Mouse (Mus musculus): ENCODE measurements around the gene Ctnna2.
A peak's percentile ranks its signal among the peaks of the same experiment; 100 is the strongest.

Gene Ctnna2

DNA sequence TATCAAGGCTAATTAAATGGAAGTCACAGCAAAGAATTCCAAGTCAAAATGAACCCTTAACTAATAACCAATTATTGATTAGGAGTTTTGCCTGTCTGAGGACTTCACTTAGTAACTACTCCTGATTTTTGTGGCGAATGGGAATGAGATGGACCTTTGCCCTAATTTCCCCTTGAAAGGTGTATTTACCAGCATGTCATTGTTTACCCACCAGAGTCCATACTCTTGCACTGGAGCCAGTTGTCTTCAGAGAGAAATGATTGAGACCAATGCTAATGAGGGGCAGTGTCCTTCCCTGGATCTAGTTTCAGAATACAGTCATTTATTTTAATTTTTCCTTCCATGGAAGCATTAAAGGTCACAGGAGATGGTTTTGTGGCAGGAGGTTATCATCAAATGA lies 881.0 kb downstream of the Ctnna2 start:
- H3K4me1 ChIP-seq (replicated peaks; ENCODE audit: low read depth, low read length): no peaks in the 10 kb centered on the region
- no peaks in the 10 kb centered on the region for H3K36me3 ChIP-seq (ENCODE audit: insufficient read depth, low read length)
- no peaks in the 10 kb centered on the region for H3K27me3 ChIP-seq (ENCODE audit: insufficient read depth, low read length)
- no peak overlapping the region for H3K4me3 ChIP-seq (replicated peaks; ENCODE audit: low read length)
- no peak for TF ChIP-seq NANOG (IDR thresholded peaks at IDR 0.05; ENCODE audit: borderline replicate concordance, low read length)
- no peak for TF ChIP-seq POU5F1 (IDR thresholded peaks at IDR 0.05; ENCODE audit: borderline replicate concordance, low read length)
- no peak for TF ChIP-seq CTCF (conservative IDR thresholded peaks at IDR 0.05; ENCODE audit: low read length)
- no peaks in the 10 kb centered on the region for H3K9me3 ChIP-seq (ENCODE audit: low read length)

- Histone ChIP-seq H3K27me3 (ENCODE audit: insufficient read depth, low read length) (no peaks in the 10 kb centered on the region), H3K9me3 (ENCODE audit: low read length) (no peaks in the 10 kb centered on the region), H3K36me3 (ENCODE audit: insufficient read depth, low read length) (no peaks in the 10 kb centered on the region), H3K4me1 (replicated peaks; ENCODE audit: low read depth, low read length) (no peaks in the 10 kb centered on the region), H3K4me3 (replicated peaks; ENCODE audit: low read length) (no peak overlapping the region)
- TF ChIP-seq NANOG (IDR thresholded peaks at IDR 0.05; ENCODE audit: borderline replicate concordance, low read length): no peak
- TF ChIP-seq CTCF (conservative IDR thresholded peaks at IDR 0.05; ENCODE audit: low read length): no peak
- TF ChIP-seq POU5F1 (IDR thresholded peaks at IDR 0.05; ENCODE audit: borderline replicate concordance, low read length): no peak
These were observed 903.8 kb downstream of the Ctnna2 start for GRCm38 (mm10) chr6:77075396-77076376.

DNA sequence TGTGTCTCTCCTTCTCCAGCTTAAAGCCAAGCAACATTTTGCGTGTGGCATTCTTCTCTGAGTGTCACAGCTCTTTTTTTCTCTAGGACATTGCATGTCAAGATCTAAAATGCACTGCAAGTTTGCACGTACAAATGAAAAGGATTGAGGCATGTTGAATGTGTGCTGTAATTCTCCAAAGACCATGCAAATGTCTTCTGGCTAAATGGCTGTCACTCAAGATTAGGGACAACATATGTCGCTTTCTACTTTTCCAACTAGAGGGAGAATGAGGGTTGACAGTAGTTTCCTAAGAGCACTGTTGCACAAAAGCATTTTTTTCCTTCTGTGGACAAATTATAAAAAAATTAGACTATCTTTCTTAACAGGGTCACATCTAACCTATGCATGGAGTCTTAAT lies 909.9 kb downstream of the Ctnna2 start:
- H3K4me1 ChIP-seq (replicated peaks; ENCODE audit: low read depth, low read length): no peaks in the 10 kb centered on the region
- no peak for TF ChIP-seq CTCF (conservative IDR thresholded peaks at IDR 0.05; ENCODE audit: low read length)
- H3K9me3 ChIP-seq (ENCODE audit: low read length): no peaks in the 10 kb centered on the region
- H3K4me3 ChIP-seq (replicated peaks; ENCODE audit: low read length): no peak overlapping the region
- H3K27me3 ChIP-seq (ENCODE audit: insufficient read depth, low read length): no peaks in the 10 kb centered on the region
- H3K36me3 ChIP-seq (ENCODE audit: insufficient read depth, low read length): no peaks in the 10 kb centered on the region

GRCm38 (mm10) chr6:77050690-77051089 lies 928.8 kb downstream of the Ctnna2 start:
- H3K4me3 ChIP-seq (replicated peaks; ENCODE audit: low read length): no peak overlapping the region
- H3K36me3 ChIP-seq (ENCODE audit: insufficient read depth, low read length): no peaks in the 10 kb centered on the region
- no peaks in the 10 kb centered on the region for H3K27me3 ChIP-seq (ENCODE audit: insufficient read depth, low read length)
- TF ChIP-seq POU5F1 (IDR thresholded peaks at IDR 0.05; ENCODE audit: borderline replicate concordance, low read length) (no peak), NANOG (IDR thresholded peaks at IDR 0.05; ENCODE audit: borderline replicate concordance, low read length) (peak; percentile 77)
- no peaks in the 10 kb centered on the region for H3K9me3 ChIP-seq (ENCODE audit: low read length)
- H3K4me1 ChIP-seq (replicated peaks; ENCODE audit: low read depth, low read length): peaks cover 26% of the 10 kb centered on the region

GRCm38 (mm10) chr6:77050193-77050592 lies 929.3 kb downstream of the Ctnna2 start:
- peaks cover 26% of the 10 kb centered on the region for H3K4me1 ChIP-seq (replicated peaks; ENCODE audit: low read depth, low read length)
- TF ChIP-seq NANOG (IDR thresholded peaks at IDR 0.05; ENCODE audit: borderline replicate concordance, low read length) (no peak), CTCF (conservative IDR thresholded peaks at IDR 0.05; ENCODE audit: low read length) (no peak), POU5F1 (IDR thresholded peaks at IDR 0.05; ENCODE audit: borderline replicate concordance, low read length) (no peak)
- no peaks in the 10 kb centered on the region for H3K27me3 ChIP-seq (ENCODE audit: insufficient read depth, low read length)
- H3K36me3 ChIP-seq (ENCODE audit: insufficient read depth, low read length): no peaks in the 10 kb centered on the region
- H3K4me3 ChIP-seq (replicated peaks; ENCODE audit: low read length): no peak overlapping the region
- no peaks in the 10 kb centered on the region for H3K9me3 ChIP-seq (ENCODE audit: low read length)

GRCm38 (mm10) chr6:77047568-77047967 lies 931.9 kb downstream of the Ctnna2 start:
- no peaks in the 10 kb centered on the region for H3K36me3 ChIP-seq (ENCODE audit: insufficient read depth, low read length)
- no peaks in the 10 kb centered on the region for H3K9me3 ChIP-seq (ENCODE audit: low read length)
- TF ChIP-seq CTCF (conservative IDR thresholded peaks at IDR 0.05; ENCODE audit: low read length): no peak
- TF ChIP-seq NANOG (IDR thresholded peaks at IDR 0.05; ENCODE audit: borderline replicate concordance, low read length): no peak
- no peak for TF ChIP-seq POU5F1 (IDR thresholded peaks at IDR 0.05; ENCODE audit: borderline replicate concordance, low read length)
- H3K4me3 ChIP-seq (replicated peaks; ENCODE audit: low read length): no peak overlapping the region
- H3K4me1 ChIP-seq (replicated peaks; ENCODE audit: low read depth, low read length): peaks cover 26% of the 10 kb centered on the region
- H3K27me3 ChIP-seq (ENCODE audit: insufficient read depth, low read length): no peaks in the 10 kb centered on the region

DNA sequence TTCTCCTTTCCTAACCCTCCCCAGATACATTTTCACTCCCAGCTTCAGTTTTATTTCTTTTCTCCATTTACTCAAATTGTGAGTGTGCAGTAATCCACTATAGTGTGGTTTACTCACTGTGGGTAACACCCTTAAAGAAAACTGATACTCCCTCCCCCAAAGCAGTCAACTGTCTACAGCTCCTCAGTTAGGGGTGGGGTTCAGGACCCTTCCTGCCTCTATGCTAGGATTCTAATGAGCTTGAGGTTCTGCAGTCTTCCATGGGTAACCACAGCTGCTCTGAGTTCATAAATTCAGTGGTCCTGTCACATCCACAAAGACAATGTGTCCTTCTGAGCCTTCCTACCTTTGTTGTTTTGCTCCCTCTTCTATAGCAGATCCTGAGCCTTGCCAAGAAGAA lies 954.4 kb downstream of the Ctnna2 start:
- Histone ChIP-seq H3K9me3 (ENCODE audit: low read length) (no peaks in the 10 kb centered on the region), H3K4me1 (replicated peaks; ENCODE audit: low read depth, low read length) (no peaks in the 10 kb centered on the region), H3K27me3 (ENCODE audit: insufficient read depth, low read length) (no peaks in the 10 kb centered on the region), H3K4me3 (replicated peaks; ENCODE audit: low read length) (no peak overlapping the region), H3K36me3 (ENCODE audit: insufficient read depth, low read length) (no peaks in the 10 kb centered on the region)
- TF ChIP-seq CTCF (conservative IDR thresholded peaks at IDR 0.05; ENCODE audit: low read length): no peak
- no peak for TF ChIP-seq POU5F1 (IDR thresholded peaks at IDR 0.05; ENCODE audit: borderline replicate concordance, low read length)

DNA sequence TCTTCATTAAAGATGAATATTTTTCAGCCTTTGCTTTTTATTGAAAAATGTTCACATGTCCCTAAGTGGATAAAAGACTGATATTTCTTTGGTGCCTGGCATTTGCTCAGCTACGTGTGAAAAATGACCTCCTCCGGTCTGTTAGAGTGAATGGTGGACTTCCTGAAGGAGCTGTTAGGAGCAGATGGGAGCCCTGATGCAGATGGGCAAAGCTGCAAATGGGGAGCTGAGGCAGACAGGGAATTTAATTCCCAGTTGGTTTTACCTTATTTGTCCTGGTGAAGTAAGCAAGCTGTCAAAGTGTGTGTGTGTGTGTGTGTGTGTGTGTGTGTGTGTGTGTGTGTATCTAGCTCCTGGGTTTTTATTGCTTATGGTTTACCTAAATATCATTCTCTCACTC lies 966.3 kb downstream of the Ctnna2 start:
- no peaks in the 10 kb centered on the region for H3K4me1 ChIP-seq (replicated peaks; ENCODE audit: low read depth, low read length)
- H3K9me3 ChIP-seq (ENCODE audit: low read length): no peaks in the 10 kb centered on the region
- no peak overlapping the region for H3K4me3 ChIP-seq (replicated peaks; ENCODE audit: low read length)
- TF ChIP-seq POU5F1 (IDR thresholded peaks at IDR 0.05; ENCODE audit: borderline replicate concordance, low read length): no peak
- no peak for TF ChIP-seq NANOG (IDR thresholded peaks at IDR 0.05; ENCODE audit: borderline replicate concordance, low read length)
- no peak for TF ChIP-seq CTCF (conservative IDR thresholded peaks at IDR 0.05; ENCODE audit: low read length)
- no peaks in the 10 kb centered on the region for H3K36me3 ChIP-seq (ENCODE audit: insufficient read depth, low read length)
- H3K27me3 ChIP-seq (ENCODE audit: insufficient read depth, low read length): no peaks in the 10 kb centered on the region

DNA sequence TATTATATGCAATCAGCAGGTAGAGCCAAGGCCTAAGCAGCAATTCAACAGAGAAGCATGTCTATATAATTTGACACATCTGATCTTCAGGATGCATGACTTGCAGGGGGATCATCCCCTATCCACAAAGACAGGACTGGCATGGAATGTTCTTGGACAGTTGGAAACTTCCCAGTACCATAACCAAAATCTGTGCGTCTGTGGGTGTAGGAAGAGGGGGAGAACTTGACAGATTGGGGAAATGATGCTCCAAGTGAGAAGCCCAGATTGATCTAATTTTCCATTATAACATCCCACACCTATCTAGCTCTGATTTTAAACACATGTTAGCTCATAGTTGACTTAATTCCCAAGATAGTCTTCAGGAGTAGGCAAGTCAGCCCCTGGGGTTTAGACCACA lies 968.5 kb downstream of the Ctnna2 start:
- Histone ChIP-seq H3K36me3 (ENCODE audit: insufficient read depth, low read length) (no peaks in the 10 kb centered on the region), H3K27me3 (ENCODE audit: insufficient read depth, low read length) (no peaks in the 10 kb centered on the region), H3K4me1 (replicated peaks; ENCODE audit: low read depth, low read length) (no peaks in the 10 kb centered on the region), H3K9me3 (ENCODE audit: low read length) (no peaks in the 10 kb centered on the region), H3K4me3 (replicated peaks; ENCODE audit: low read length) (no peak overlapping the region)
- TF ChIP-seq NANOG (IDR thresholded peaks at IDR 0.05; ENCODE audit: borderline replicate concordance, low read length) (no peak), POU5F1 (IDR thresholded peaks at IDR 0.05; ENCODE audit: borderline replicate concordance, low read length) (no peak), CTCF (conservative IDR thresholded peaks at IDR 0.05; ENCODE audit: low read length) (no peak)

Measured in E14TG2a.4 (cell line).